Mouse (Mus musculus) embryonic facial prominence, embryonic 10.5 days (tissue): Measurements from ENCODE around the gene Dnajc16. TPM values are rescaled to one million over a fixed set of nuclear protein-coding genes. Genes with fewer than 3 reads are reported as not detected.

Experiments
- DNase-seq: peaks from one replicate; pipeline ENCODE4 v3.0.0-alpha.2; 2017; ENCODE audit warnings: low spot score
- H3K27ac ChIP-seq: fragments of 300-500 bp; sonication (generic); replicated peaks from 2 replicates; pipeline ENCODE4 v1.5.1; 2016; ENCODE audit warnings: mild to moderate bottlenecking
- H3K27me3 ChIP-seq: fragments of 300-500 bp; sonication (generic); replicated peaks from 2 replicates; pipeline ENCODE4 v1.6.1; 2016; ENCODE audit warnings: low read depth, mild to moderate bottlenecking; ENCODE audit not compliant: poor library complexity, severe bottlenecking
- H3K36me3 ChIP-seq: fragments of 300-500 bp; sonication (generic); replicated peaks from 2 replicates; pipeline ENCODE4 v1.6.1; 2016; ENCODE audit warnings: mild to moderate bottlenecking, moderate library complexity
- H3K4me1 ChIP-seq: fragments of 300-500 bp; sonication (generic); 2 replicates; pipeline ENCODE4 v1.6.1; 2016
- H3K4me3 ChIP-seq: fragments of 300-500 bp; sonication (generic); 2 replicates; pipeline ENCODE4 v1.5.1; 2016; ENCODE audit warnings: mild to moderate bottlenecking, moderate library complexity
- H3K9me3 ChIP-seq: fragments of 300-500 bp; sonication (generic); 2 replicates; pipeline ENCODE4 v1.6.1; 2016; ENCODE audit warnings: mild to moderate bottlenecking
- WGBS: fragments of 180-500 bp; shearing (Covaris S2); methylation state at CpG from one replicate; pipeline ENCODE4 v1.1.7; 2016; 5-methylcytosine and 5-hydroxymethylcytosine counted together
- polyA plus RNA-seq: library from polyadenylated mRNA; unstranded; fragments of >200 nt; fragmentation: Nextera tagmentation; extraction: Ambion mirVana; gene quantifications from 2 replicates; pipeline ENCODE4 v1.2.1, GENCODE M21; 2016

The Dnajc16 gene
- polyA plus RNA-seq, 1 experiment from 2014 or later: 4.0 TPM

GRCm38 (mm10) chr4:141713598-141714142 is 77.1 kb downstream of the Dnajc16 start:
- H3K36me3 ChIP-seq: peaks cover 82% of the 10 kb centered on the region
- WGBS: 89% methylated on average over 5 of the region's 5 CpGs
- peaks cover 30% of the 10 kb centered on the region for H3K4me1 ChIP-seq
- H3K4me3 ChIP-seq: no peak overlapping the region
- no peaks in the 10 kb centered on the region for H3K27me3 ChIP-seq
- no peak for DNase-seq
- H3K9me3 ChIP-seq: no peaks in the 10 kb centered on the region
- no peak overlapping the region for H3K27ac ChIP-seq

GRCm38 (mm10) chr4:141711250-141711649 is 79.5 kb downstream of the Dnajc16 start:
- H3K9me3 ChIP-seq: no peaks in the 10 kb centered on the region
- WGBS: 94% methylated on average over 1 of the region's 1 CpGs
- no peak overlapping the region for H3K27ac ChIP-seq
- H3K27me3 ChIP-seq: no peaks in the 10 kb centered on the region
- no peak for DNase-seq
- peaks cover 88% of the 10 kb centered on the region for H3K36me3 ChIP-seq
- no peak overlapping the region for H3K4me3 ChIP-seq
- peaks cover 23% of the 10 kb centered on the region for H3K4me1 ChIP-seq

Other genes with a start within 250 kb of the Dnajc16 start
- gene Fblim1, start 184.8 kb downstream of the Dnajc16 start, polyA plus RNA-seq: 56.3 and 68.1 TPM in 2 replicates
- gene Tmem82, start 172.3 kb downstream of the Dnajc16 start, polyA plus RNA-seq: 1.5 and 2.1 TPM in 2 replicates
- gene Slc25a34, start 167.1 kb downstream of the Dnajc16 start, polyA plus RNA-seq: 0.09 TPM in 1 of 2 replicates, not detected in the other
- gene Plekhm2, start 126.0 kb downstream of the Dnajc16 start, polyA plus RNA-seq: 4.9 and 5.2 TPM in 2 replicates
- gene Rsc1a1, start 105.3 kb downstream of the Dnajc16 start, polyA plus RNA-seq: 1.1 and 2.3 TPM in 2 replicates
- gene Ddi2, start 67.5 kb downstream of the Dnajc16 start, polyA plus RNA-seq: 28.1 and 31.8 TPM in 2 replicates
- gene Agmat, start 44.3 kb downstream of the Dnajc16 start, polyA plus RNA-seq: not detected in 2 replicates
- 21.2 and 23.1 TPM in 2 replicates for gene Casp9, start 2.7 kb upstream of the Dnajc16 start, polyA plus RNA-seq
- gene Cela2a, start 35.2 kb upstream of the Dnajc16 start, polyA plus RNA-seq: not detected in 2 replicates
- not detected in 2 replicates for gene Ctrc, start 55.4 kb upstream of the Dnajc16 start, polyA plus RNA-seq
- gene Efhd2, start 84.0 kb upstream of the Dnajc16 start, polyA plus RNA-seq: 40.7 and 41.8 TPM in 2 replicates
- gene Fhad1, start 224.2 kb upstream of the Dnajc16 start, polyA plus RNA-seq: 0.50 and 1.0 TPM in 2 replicates